Mouse (Mus musculus): ENCODE measurements around the gene Aqp2. TPM values are rescaled to one million over a fixed set of nuclear protein-coding genes. Genes with fewer than 3 reads are reported as not detected.

The Aqp2 gene
- total and polyA plus RNA-seq, 2 experiments from 2014 or later: not detected

GRCm38 (mm10) chr15:99544047-99544446, 34.8 kb upstream of the Aqp2 start:
- Histone ChIP-seq H3K27me3 (ENCODE audit: control insufficient read depth, insufficient read depth, low read length) (peaks cover 38% of the 10 kb centered on the region), H3K4me3 (ENCODE audit: low read depth, low read length) (no peak overlapping the region), H3K9me3 (replicated peaks; ENCODE audit: control insufficient read depth, low read length) (no peaks in the 10 kb centered on the region), H3K27ac (ENCODE audit: low read depth) (no peak overlapping the region), H3K36me3 (replicated peaks; ENCODE audit: control insufficient read depth, insufficient read depth, low read length) (no peaks in the 10 kb centered on the region), H3K4me1 (ENCODE audit: control insufficient read depth, insufficient read depth) (no peaks in the 10 kb centered on the region), H3K4me2 (ENCODE audit: low read depth, low read length) (no peak overlapping the region), H3K9ac (replicated peaks; ENCODE audit: low read depth, low read length) (no peak overlapping the region)
- TF ChIP-seq CTCF (IDR thresholded peaks at IDR 0.05; ENCODE audit: low read depth): no peak
- no peak for TF ChIP-seq EP300 (IDR thresholded peaks at IDR 0.05; ENCODE audit: low read depth)
- DNase-seq (ENCODE audit: low spot score) (no peak), ATAC-seq (ENCODE audit: insufficient read depth, low read depth) (no peak)
- 40% methylated on average over 7 of the region's 7 CpGs for WGBS

- no peak overlapping the region for H3K27ac ChIP-seq (ENCODE audit: low read depth)
- 71% methylated on average over 11 of the region's 11 CpGs for WGBS
- 0 out of 2 replicates have a peak, but pooled peaks have one; percentile 17 for ATAC-seq (ENCODE audit: insufficient read depth, low read depth)
These were observed 32.3 kb upstream of the Aqp2 start for GRCm38 (mm10) chr15:99546596-99546995.

DNA sequence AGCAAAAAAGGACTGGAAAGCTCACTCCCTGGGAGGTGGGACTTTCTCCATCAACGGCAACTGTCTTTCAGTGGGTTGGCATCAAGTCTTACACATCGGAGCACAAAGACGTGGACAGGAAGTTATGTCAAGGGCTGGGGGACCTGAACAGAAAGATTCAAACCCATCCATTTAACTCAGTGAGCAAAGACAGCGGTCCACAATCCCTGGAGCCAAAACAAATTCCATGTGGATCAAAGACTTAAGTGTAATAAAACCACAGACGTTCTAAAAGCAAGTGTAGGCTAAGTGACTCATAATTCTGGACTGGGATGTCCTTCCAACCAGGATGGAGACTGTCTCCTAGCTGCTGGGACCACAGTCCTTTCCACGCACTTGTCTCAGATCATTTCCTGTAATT, 31.1 kb upstream of the Aqp2 start:
- Histone ChIP-seq H3K27ac (ENCODE audit: low read depth) (no peak overlapping the region), H3K36me3 (replicated peaks; ENCODE audit: control insufficient read depth, insufficient read depth, low read length) (no peaks in the 10 kb centered on the region), H3K9ac (replicated peaks; ENCODE audit: low read depth, low read length) (no peak overlapping the region), H3K4me2 (ENCODE audit: low read depth, low read length) (no peak overlapping the region), H3K4me1 (ENCODE audit: control insufficient read depth, insufficient read depth) (no peaks in the 10 kb centered on the region), H3K4me3 (ENCODE audit: low read depth, low read length) (no peak overlapping the region), H3K9me3 (replicated peaks; ENCODE audit: control insufficient read depth, low read length) (no peaks in the 10 kb centered on the region), H3K27me3 (ENCODE audit: control insufficient read depth, insufficient read depth, low read length) (peaks cover 27% of the 10 kb centered on the region)
- DNase-seq (ENCODE audit: low spot score) (no peak), ATAC-seq (ENCODE audit: insufficient read depth, low read depth) (no peak)
- 67% methylated on average over 6 of the region's 6 CpGs for WGBS
- TF ChIP-seq EP300 (IDR thresholded peaks at IDR 0.05; ENCODE audit: low read depth): no peak

More at GRCm38 (mm10) chr15:99546596-99546995, 32.3 kb upstream of the Aqp2 start:
- Histone ChIP-seq H3K27me3 (ENCODE audit: control insufficient read depth, insufficient read depth, low read length) (peaks cover 34% of the 10 kb centered on the region), H3K36me3 (replicated peaks; ENCODE audit: control insufficient read depth, insufficient read depth, low read length) (no peaks in the 10 kb centered on the region), H3K9me3 (replicated peaks; ENCODE audit: control insufficient read depth, low read length) (no peaks in the 10 kb centered on the region), H3K4me3 (ENCODE audit: low read depth, low read length) (no peak overlapping the region), H3K4me2 (ENCODE audit: low read depth, low read length) (no peak overlapping the region), H3K4me1 (ENCODE audit: control insufficient read depth, insufficient read depth) (no peaks in the 10 kb centered on the region), H3K9ac (replicated peaks; ENCODE audit: low read depth, low read length) (no peak overlapping the region)
- no peak for DNase-seq (ENCODE audit: low spot score)
- TF ChIP-seq EP300 (IDR thresholded peaks at IDR 0.05; ENCODE audit: low read depth) (no peak), CTCF (IDR thresholded peaks at IDR 0.05; ENCODE audit: low read depth) (no peak)

DNA sequence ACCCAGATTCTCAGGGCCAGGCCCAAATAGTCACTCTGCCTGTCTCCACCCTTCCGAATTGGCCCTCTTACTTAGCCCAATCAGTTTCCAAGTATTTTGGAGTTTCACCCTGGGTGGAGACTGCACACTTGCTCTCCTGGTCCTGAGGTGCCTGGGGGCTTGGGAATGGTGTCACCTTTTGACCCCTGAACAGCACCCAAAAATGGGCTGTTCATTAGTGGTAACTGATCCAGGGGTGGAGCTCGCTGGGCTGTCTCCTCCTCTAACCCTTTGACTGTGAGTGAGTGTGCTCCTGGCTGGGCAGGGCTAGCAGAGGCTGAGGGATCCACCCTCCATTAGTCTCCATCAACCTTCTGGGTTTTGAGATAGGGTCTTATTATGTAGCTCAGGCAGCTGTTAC, 29.0 kb upstream of the Aqp2 start:
- H3K4me1 ChIP-seq (ENCODE audit: control insufficient read depth, insufficient read depth): no peaks in the 10 kb centered on the region
- no peak overlapping the region for H3K4me2 ChIP-seq (ENCODE audit: low read depth, low read length)
- H3K27ac ChIP-seq (ENCODE audit: low read depth): no peak overlapping the region
- ATAC-seq (ENCODE audit: insufficient read depth, low read depth): no peak
- no peak overlapping the region for H3K4me3 ChIP-seq (ENCODE audit: low read depth, low read length)
- no peak for DNase-seq (ENCODE audit: low spot score)
- H3K9me3 ChIP-seq (replicated peaks; ENCODE audit: control insufficient read depth, low read length): no peaks in the 10 kb centered on the region
- WGBS: 48% methylated on average over 2 of the region's 2 CpGs
- TF ChIP-seq EP300 (IDR thresholded peaks at IDR 0.05; ENCODE audit: low read depth): no peak
- 0 out of 2 replicates have a peak, but pooled peaks cover 11% of the 10 kb centered on the region for H3K27me3 ChIP-seq (ENCODE audit: control insufficient read depth, insufficient read depth, low read length)
- no peak overlapping the region for H3K9ac ChIP-seq (replicated peaks; ENCODE audit: low read depth, low read length)
- no peaks in the 10 kb centered on the region for H3K36me3 ChIP-seq (replicated peaks; ENCODE audit: control insufficient read depth, insufficient read depth, low read length)

DNA sequence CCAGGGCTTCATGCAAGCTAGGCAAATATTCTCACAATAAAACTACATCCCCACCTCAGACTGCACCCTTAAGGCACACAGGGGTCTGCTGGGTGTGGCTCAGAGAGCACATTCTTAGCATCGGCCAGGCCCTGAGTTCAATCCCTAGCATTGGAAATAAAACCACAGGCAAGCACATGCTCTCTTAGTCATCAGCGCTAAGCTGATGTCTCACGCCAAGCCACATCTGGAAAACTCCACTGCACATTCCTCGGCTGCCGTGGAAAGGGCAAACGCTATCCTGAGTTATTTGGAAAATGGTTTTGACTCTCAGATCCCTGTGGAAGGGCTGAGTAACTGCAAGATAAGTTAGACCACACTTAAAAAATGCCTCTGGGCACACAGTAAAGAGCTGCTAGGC, 25.1 kb upstream of the Aqp2 start:
- Histone ChIP-seq H3K9ac (replicated peaks; ENCODE audit: low read depth, low read length) (no peak overlapping the region), H3K4me2 (ENCODE audit: low read depth, low read length) (no peak overlapping the region), H3K27me3 (ENCODE audit: control insufficient read depth, insufficient read depth, low read length) (0 out of 2 replicates have a peak, but pooled peaks cover 5% of the 10 kb centered on the region), H3K27ac (ENCODE audit: low read depth) (no peak overlapping the region), H3K4me1 (ENCODE audit: control insufficient read depth, insufficient read depth) (no peaks in the 10 kb centered on the region), H3K36me3 (replicated peaks; ENCODE audit: control insufficient read depth, insufficient read depth, low read length) (no peaks in the 10 kb centered on the region), H3K4me3 (ENCODE audit: low read depth, low read length) (no peak overlapping the region), H3K9me3 (replicated peaks; ENCODE audit: control insufficient read depth, low read length) (no peaks in the 10 kb centered on the region)
- 26% methylated on average over 6 of the region's 6 CpGs for WGBS
- DNase-seq (ENCODE audit: low spot score): no peak
- ATAC-seq (ENCODE audit: insufficient read depth, low read depth): no peak
- no peak for TF ChIP-seq EP300 (IDR thresholded peaks at IDR 0.05; ENCODE audit: low read depth)
- TF ChIP-seq CTCF (IDR thresholded peaks at IDR 0.05; ENCODE audit: low read depth): no peak

- no peak overlapping the region for H3K4me3 ChIP-seq (ENCODE audit: low read depth, low read length)
- ATAC-seq (ENCODE audit: insufficient read depth, low read depth): no peak
- H3K36me3 ChIP-seq (replicated peaks; ENCODE audit: control insufficient read depth, insufficient read depth, low read length): no peaks in the 10 kb centered on the region
- H3K27ac ChIP-seq (ENCODE audit: low read depth): no peak overlapping the region
- 70% methylated on average over 1 of the region's 1 CpGs for WGBS
- no peak for TF ChIP-seq CTCF (IDR thresholded peaks at IDR 0.05; ENCODE audit: low read depth)
- no peak for TF ChIP-seq EP300 (IDR thresholded peaks at IDR 0.05; ENCODE audit: low read depth)
- H3K27me3 ChIP-seq (ENCODE audit: control insufficient read depth, insufficient read depth, low read length): peaks cover 10% of the 10 kb centered on the region; the same call in 1 of the 2 replicates
- no peak overlapping the region for H3K9ac ChIP-seq (replicated peaks; ENCODE audit: low read depth, low read length)
- DNase-seq (ENCODE audit: low spot score): no peak
- H3K4me1 ChIP-seq (ENCODE audit: control insufficient read depth, insufficient read depth): no peaks in the 10 kb centered on the region
- H3K4me2 ChIP-seq (ENCODE audit: low read depth, low read length): no peak overlapping the region
- H3K9me3 ChIP-seq (replicated peaks; ENCODE audit: control insufficient read depth, low read length): no peaks in the 10 kb centered on the region
These were observed 19.9 kb upstream of the Aqp2 start for GRCm38 (mm10) chr15:99558947-99559346.
